Mouse (Mus musculus) limb, embryonic 13.5 days (tissue): Measurements from ENCODE around the gene Gapdhs. TPM values are rescaled to one million over a fixed set of nuclear protein-coding genes. Genes with fewer than 3 reads are reported as not detected.
"Not testable (repeated sequence)": the region's sequence is repeated elsewhere in the genome, so short reads cannot be mapped to it uniquely, and the experiment has no call there.

Experiments used
- ATAC-seq: fragments of 200-750 bp; cut with Nextera tagmentation; 2 replicates; pipeline ENCODE4 v1.8.0; 2017; ENCODE audit warnings: low read depth, moderate number of reproducible peaks, moderate TSS enrichment; ENCODE audit not compliant: low FRiP score
- H3K27ac ChIP-seq: fragments of 300-500 bp; sonication (generic); 2 replicates; pipeline ENCODE4 v1.5.1; 2015; ENCODE audit warnings: inconsistent platforms, mild to moderate bottlenecking, moderate library complexity
- H3K27me3 ChIP-seq: fragments of 300-500 bp; sonication (generic); 2 replicates; pipeline ENCODE4 v1.6.1; 2015; ENCODE audit warnings: mild to moderate bottlenecking, inconsistent platforms
- H3K36me3 ChIP-seq: fragments of 300-500 bp; sonication (generic); 2 replicates; pipeline ENCODE4 v1.6.1; 2015; ENCODE audit warnings: inconsistent platforms, mild to moderate bottlenecking, moderate library complexity
- H3K4me1 ChIP-seq: fragments of 300-500 bp; sonication (generic); 2 replicates; pipeline ENCODE4 v1.6.1; 2015; ENCODE audit warnings: inconsistent platforms
- H3K4me2 ChIP-seq: fragments of 300-500 bp; sonication (generic); replicated peaks from 2 replicates; pipeline ENCODE4 v1.6.1; 2015; ENCODE audit warnings: inconsistent platforms, mild to moderate bottlenecking, moderate library complexity
- H3K4me3 ChIP-seq: fragments of 300-500 bp; sonication (generic); 2 replicates; pipeline ENCODE4 v1.5.1; 2015; ENCODE audit warnings: moderate library complexity, mild to moderate bottlenecking, inconsistent platforms
- H3K9ac ChIP-seq: fragments of 300-500 bp; sonication (generic); 2 replicates; pipeline ENCODE4 v1.6.1; 2015; ENCODE audit warnings: mild to moderate bottlenecking, inconsistent platforms
- H3K9me3 ChIP-seq: fragments of 300-500 bp; sonication (generic); 2 replicates; pipeline ENCODE4 v1.6.1; 2016; ENCODE audit warnings: inconsistent platforms
- WGBS: fragments of 180-500 bp; shearing (Covaris S2); methylation state at CpG from one replicate; pipeline ENCODE4 v1.1.7; 2015; 5-methylcytosine and 5-hydroxymethylcytosine counted together
- polyA plus RNA-seq: library from polyadenylated mRNA; unstranded; fragments of >200 nt; fragmentation: Nextera tagmentation; extraction: Ambion mirVana; gene quantifications from 2 replicates; pipeline ENCODE4 v1.2.1, GENCODE M21; 2015

The Gapdhs gene
- polyA plus RNA-seq, 1 experiment from 2014 or later, result 0.71 TPM

GRCm38 (mm10) chr7:30766408-30766807, 22.9 kb upstream of the Gapdhs start:
- Histone ChIP-seq H3K4me2 (no peak overlapping the region), H3K4me3 (no peak overlapping the region), H3K9ac (no peak overlapping the region), H3K9me3 (no peaks in the 10 kb centered on the region), H3K36me3 (no peaks in the 10 kb centered on the region), H3K27ac (no peak overlapping the region), H3K4me1 (no peaks in the 10 kb centered on the region), H3K27me3 (peaks cover 31% of the 10 kb centered on the region)
- ATAC-seq, result no peak
- WGBS, result 83% methylated on average over 4 of the region's 4 CpGs

GRCm38 (mm10) chr7:30765173-30765572, 21.7 kb upstream of the Gapdhs start:
- Histone ChIP-seq H3K4me1 (no peaks in the 10 kb centered on the region), H3K4me3 (no peak overlapping the region), H3K27me3 (peaks cover 31% of the 10 kb centered on the region), H3K9ac (no peak overlapping the region), H3K9me3 (no peaks in the 10 kb centered on the region), H3K4me2 (no peak overlapping the region), H3K36me3 (no peaks in the 10 kb centered on the region), H3K27ac (no peak overlapping the region)
- no peak for ATAC-seq
- WGBS, result 52% methylated on average over 11 of the region's 11 CpGs

GRCm38 (mm10) chr7:30763456-30763855, 20.0 kb upstream of the Gapdhs start, which contains the start of gene Dmkn:
Gene Dmkn, plus strand, starts transcription at chr7:30763756.
- Histone ChIP-seq H3K9ac (no peak within 1 kb of the TSS), H3K4me3 (no peak within 1 kb of the TSS), H3K4me2 (no peak within 1 kb of the TSS), H3K9me3 (no peaks in the 10 kb centered on the region), H3K4me1 (no peaks in the 10 kb centered on the region), H3K27ac (no peak within 1 kb of the TSS), H3K36me3 (no peaks in the 10 kb centered on the region), H3K27me3 (peaks cover 23% of the 10 kb centered on the region)
- ATAC-seq, result no peak
- 53% methylated on average over 5 of the region's 5 CpGs for WGBS

GRCm38 (mm10) chr7:30761769-30762352, 18.4 kb upstream of the Gapdhs start:
- Histone ChIP-seq H3K27ac (no peak overlapping the region), H3K9me3 (no peaks in the 10 kb centered on the region), H3K4me1 (no peaks in the 10 kb centered on the region), H3K9ac (no peak overlapping the region), H3K4me2 (no peak overlapping the region), H3K4me3 (no peak overlapping the region), H3K27me3 (peaks cover 22% of the 10 kb centered on the region), H3K36me3 (peaks cover under 1% of the 10 kb centered on the region; the same call in 1 of the 2 replicates)
- 78% methylated on average over 4 of the region's 4 CpGs for WGBS
- ATAC-seq, result no peak

GRCm38 (mm10) chr7:30758853-30759252, 15.4 kb upstream of the Gapdhs start:
- Histone ChIP-seq H3K36me3 (peaks cover 31% of the 10 kb centered on the region), H3K4me2 (no peak overlapping the region), H3K27ac (no peak overlapping the region), H3K4me3 (no peak overlapping the region), H3K9me3 (peaks cover 14% of the 10 kb centered on the region), H3K27me3 (peaks cover 4% of the 10 kb centered on the region; the same call in 1 of the 2 replicates), H3K4me1 (no peaks in the 10 kb centered on the region), H3K9ac (no peak overlapping the region)
- 31% methylated on average over 4 of the region's 4 CpGs for WGBS
- ATAC-seq, result no peak

- peaks cover 14% of the 10 kb centered on the region for H3K9me3 ChIP-seq
- no peaks in the 10 kb centered on the region for H3K27me3 ChIP-seq
- H3K9ac ChIP-seq, result no peak overlapping the region
- no peak overlapping the region for H3K4me2 ChIP-seq
- no peak overlapping the region for H3K4me3 ChIP-seq
- H3K27ac ChIP-seq, result no peak overlapping the region
- no peak for ATAC-seq
- H3K4me1 ChIP-seq, result no peaks in the 10 kb centered on the region
- peaks cover 34% of the 10 kb centered on the region for H3K36me3 ChIP-seq
- 82% methylated on average over 3 of the region's 3 CpGs for WGBS
These were observed 13.5 kb upstream of the Gapdhs start for GRCm38 (mm10) chr7:30757001-30757400.

GRCm38 (mm10) chr7:30751086-30751669, 7.7 kb upstream of the Gapdhs start, which contains the start of gene Sbsn:
Gene Sbsn, plus strand, starts transcription at chr7:30751471.
- Histone ChIP-seq H3K4me1 (no peaks in the 10 kb centered on the region), H3K4me2 (no peak within 1 kb of the TSS), H3K27ac (no peak within 1 kb of the TSS), H3K4me3 (no peak within 1 kb of the TSS), H3K27me3 (no peaks in the 10 kb centered on the region), H3K9ac (no peak within 1 kb of the TSS), H3K36me3 (peaks cover 29% of the 10 kb centered on the region), H3K9me3 (peaks cover 14% of the 10 kb centered on the region)
- ATAC-seq, result no peak
- 60% methylated on average over 5 of the region's 5 CpGs for WGBS

- peaks cover 17% of the 10 kb centered on the region for H3K36me3 ChIP-seq
- peaks cover 10% of the 10 kb centered on the region for H3K9me3 ChIP-seq
- H3K4me3 ChIP-seq, result no peak overlapping the region
- H3K27me3 ChIP-seq, result no peaks in the 10 kb centered on the region
- no peak for ATAC-seq
- peaks cover 4% of the 10 kb centered on the region; the same call in 1 of the 2 replicates for H3K4me1 ChIP-seq
- no peak overlapping the region for H3K4me2 ChIP-seq
- H3K27ac ChIP-seq, result no peak overlapping the region
- 85% methylated on average over 13 of the region's 13 CpGs for whole genome bisulfite sequencing
- H3K9ac ChIP-seq, result no peak overlapping the region
These were observed 6.5 kb upstream of the Gapdhs start for GRCm38 (mm10) chr7:30749824-30750606.

- 86% methylated on average over 7 of the region's 7 CpGs for WGBS
- no peak overlapping the region for H3K27ac ChIP-seq
These were observed 4.2 kb upstream of the Gapdhs start for GRCm38 (mm10) chr7:30747525-30748204.

GRCm38 (mm10) chr7:30744022-30744598, 629 bp upstream of the Gapdhs start:
- Histone ChIP-seq H3K4me2 (no peak overlapping the region), H3K4me1 (peaks cover 11% of the 10 kb centered on the region), H3K9me3 (no peaks in the 10 kb centered on the region), H3K4me3 (no peak overlapping the region), H3K9ac (no peak overlapping the region), H3K27me3 (no peaks in the 10 kb centered on the region), H3K27ac (no peak overlapping the region), H3K36me3 (peaks cover 14% of the 10 kb centered on the region; the same call in 1 of the 2 replicates)
- WGBS, result 37% methylated on average over 4 of the region's 4 CpGs
- no peak for ATAC-seq

More at GRCm38 (mm10) chr7:30747525-30748204, 4.2 kb upstream of the Gapdhs start:
- peaks cover 2% of the 10 kb centered on the region; the same call in 1 of the 2 replicates for H3K36me3 ChIP-seq
- H3K9me3 ChIP-seq, result no peaks in the 10 kb centered on the region
- no peak overlapping the region for H3K4me3 ChIP-seq
- H3K4me1 ChIP-seq, result peaks cover 11% of the 10 kb centered on the region
- no peak overlapping the region for H3K4me2 ChIP-seq
- ATAC-seq, result no peak
- no peaks in the 10 kb centered on the region for H3K27me3 ChIP-seq
- no peak overlapping the region for H3K9ac ChIP-seq

GRCm38 (mm10) chr7:30742570-30742969, 911 bp downstream of the Gapdhs start:
- not testable (repeated sequence) for H3K27ac ChIP-seq, H3K27me3 ChIP-seq, H3K4me2 ChIP-seq, ATAC-seq, H3K4me3 ChIP-seq, H3K9me3 ChIP-seq, H3K9ac ChIP-seq
- 86% methylated on average over 2 of the region's 2 CpGs for WGBS
- peaks cover 11% of the 10 kb centered on the region for H3K4me1 ChIP-seq
- H3K36me3 ChIP-seq, result peaks cover 14% of the 10 kb centered on the region; the same call in 1 of the 2 replicates
